Mouse (Mus musculus): ENCODE data around the gene 4930432K21Rik. TPM values are rescaled to one million over a fixed set of nuclear protein-coding genes. Genes with fewer than 3 reads are reported as not detected.
A peak's percentile ranks its signal among the peaks of the same experiment; 100 is the strongest.

4930432K21Rik gene
- polyA plus RNA-seq, 1 experiment from 2014 or later: 0.53 TPM

DNA sequence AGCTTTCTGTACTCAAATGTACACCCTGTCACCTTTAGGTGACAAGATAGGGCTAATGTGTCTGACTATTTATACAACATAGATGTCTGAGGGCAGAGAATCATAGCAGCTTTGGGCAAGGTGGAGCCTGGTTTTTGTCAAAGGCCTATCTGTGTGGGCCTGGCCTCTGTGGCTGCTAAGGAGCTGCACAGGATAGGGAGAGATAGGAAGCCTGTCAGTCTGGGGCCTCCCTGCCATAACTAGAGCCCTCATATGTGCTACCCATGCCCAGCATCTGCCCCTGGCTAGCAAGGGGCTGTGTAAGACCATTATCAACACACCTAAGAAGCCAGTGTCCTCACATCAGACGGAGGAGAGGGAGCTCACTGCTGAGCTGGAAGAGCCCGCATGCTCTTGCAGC, 19.9 kb downstream of the 4930432K21Rik start:
- Histone ChIP-seq H3K9ac (replicated peaks; ENCODE audit: low read length) (no peak overlapping the region), H3K4me2 (ENCODE audit: low read depth, low read length) (no peak overlapping the region), H3K36me3 (replicated peaks; ENCODE audit: control insufficient read depth, insufficient read depth, low read depth, low read length) (peaks cover 8% of the 10 kb centered on the region), H3K4me1 (ENCODE audit: control insufficient read depth, insufficient read depth, low read length) (no peaks in the 10 kb centered on the region), H3K27ac (replicated peaks; ENCODE audit: low read depth, low read length) (no peak overlapping the region), H3K4me3 (ENCODE audit: low read depth, low read length) (no peak overlapping the region), H3K27me3 (ENCODE audit: control insufficient read depth, insufficient read depth, low read length) (no peaks in the 10 kb centered on the region), H3K9me3 (replicated peaks; ENCODE audit: control insufficient read depth, low read length) (no peaks in the 10 kb centered on the region)
- ATAC-seq (replicated peaks; ENCODE audit: insufficient number of reproducible peaks, low FRiP score, low TSS enrichment, low read depth) (no peak), DNase-seq (ENCODE audit: low spot score) (no peak)
- WGBS: 89% methylated on average over 2 of the region's 2 CpGs

DNA sequence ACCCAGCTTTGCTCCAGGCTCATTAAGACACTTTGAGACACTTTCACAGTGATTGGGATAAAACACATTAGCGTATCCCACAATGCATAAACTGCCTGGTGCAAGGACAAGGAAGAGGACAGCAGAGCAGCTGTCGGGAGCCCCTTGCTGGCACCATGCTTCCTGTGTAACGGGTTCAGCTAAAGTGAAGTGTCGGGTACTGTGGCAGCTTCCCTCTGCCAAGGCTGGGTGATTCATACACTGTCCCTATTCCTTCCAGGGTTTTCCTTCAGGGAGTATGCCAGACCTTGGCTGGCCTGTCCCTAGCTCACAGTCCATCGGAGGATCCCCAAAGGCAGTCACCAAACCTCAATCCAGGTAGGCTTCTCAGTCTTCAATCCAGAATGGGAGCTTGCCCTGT, 22.3 kb downstream of the 4930432K21Rik start:
- Histone ChIP-seq H3K27me3 (ENCODE audit: control insufficient read depth, insufficient read depth, low read length) (no peaks in the 10 kb centered on the region), H3K27ac (replicated peaks; ENCODE audit: low read depth, low read length) (no peak overlapping the region), H3K9ac (replicated peaks; ENCODE audit: low read length) (no peak overlapping the region), H3K9me3 (replicated peaks; ENCODE audit: control insufficient read depth, low read length) (no peaks in the 10 kb centered on the region), H3K4me2 (ENCODE audit: low read depth, low read length) (no peak overlapping the region), H3K4me1 (ENCODE audit: control insufficient read depth, insufficient read depth, low read length) (no peaks in the 10 kb centered on the region), H3K4me3 (ENCODE audit: low read depth, low read length) (no peak overlapping the region), H3K36me3 (replicated peaks; ENCODE audit: control insufficient read depth, insufficient read depth, low read depth, low read length) (peaks cover 13% of the 10 kb centered on the region)
- DNase-seq (ENCODE audit: low spot score): no peak
- ATAC-seq (replicated peaks; ENCODE audit: insufficient number of reproducible peaks, low FRiP score, low TSS enrichment, low read depth): no peak
- WGBS: 88% methylated on average over 5 of the region's 5 CpGs

DNA sequence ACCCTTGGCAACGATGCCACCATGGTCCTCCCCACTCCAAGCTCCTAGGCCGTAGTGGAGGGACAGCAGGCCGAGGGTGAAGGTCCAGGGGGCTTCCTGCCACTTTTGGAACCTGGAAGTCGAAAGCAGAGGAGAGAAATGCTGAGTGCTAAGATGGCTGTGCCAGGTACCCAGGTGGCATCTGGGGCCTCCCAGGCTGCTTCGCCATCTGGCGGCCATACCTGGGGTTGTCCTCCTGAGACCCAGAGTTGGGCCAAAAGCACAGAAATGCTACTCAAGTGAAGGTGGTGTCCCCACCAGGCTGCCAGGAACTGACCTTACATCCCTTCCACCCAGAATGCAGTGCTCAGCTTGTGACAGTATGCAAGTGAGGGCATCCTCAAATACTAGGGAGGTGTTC, 26.0 kb downstream of the 4930432K21Rik start:
- peaks cover 23% of the 10 kb centered on the region for H3K36me3 ChIP-seq (replicated peaks; ENCODE audit: control insufficient read depth, insufficient read depth, low read depth, low read length)
- 80% methylated on average over 6 of the region's 6 CpGs for WGBS
- ATAC-seq (replicated peaks; ENCODE audit: insufficient number of reproducible peaks, low FRiP score, low TSS enrichment, low read depth): no peak

DNA sequence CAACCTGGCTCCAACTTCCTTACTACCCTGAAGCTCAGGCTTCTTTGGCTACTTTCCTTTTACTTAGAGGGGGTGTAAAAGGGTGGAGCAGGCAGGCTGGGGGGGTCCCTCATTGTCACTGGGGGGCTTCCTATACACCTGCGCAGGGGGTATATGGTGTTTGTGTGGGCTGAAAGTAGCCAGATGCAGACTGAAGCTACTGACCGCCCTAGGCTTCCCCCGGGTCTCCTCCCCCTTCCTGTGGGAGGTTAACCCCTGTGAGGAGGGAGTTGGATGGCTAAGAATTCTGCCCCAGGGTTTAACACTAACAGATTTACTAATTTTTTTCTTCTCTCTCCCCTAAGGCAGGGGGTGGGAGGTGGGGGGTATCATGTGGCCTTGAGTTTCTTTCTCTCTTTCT, 28.7 kb downstream of the 4930432K21Rik start:
- no peak for ATAC-seq (replicated peaks; ENCODE audit: insufficient number of reproducible peaks, low FRiP score, low TSS enrichment, low read depth)
- H3K27me3 ChIP-seq (ENCODE audit: control insufficient read depth, insufficient read depth, low read length): no peaks in the 10 kb centered on the region
- H3K4me3 ChIP-seq (ENCODE audit: low read depth, low read length): no peak overlapping the region
- peaks cover 5% of the 10 kb centered on the region for H3K4me1 ChIP-seq (ENCODE audit: control insufficient read depth, insufficient read depth, low read length)
- 22% methylated on average over 3 of the region's 3 CpGs for WGBS
- H3K36me3 ChIP-seq (replicated peaks; ENCODE audit: control insufficient read depth, insufficient read depth, low read depth, low read length): peaks cover 22% of the 10 kb centered on the region
- H3K27ac ChIP-seq (replicated peaks; ENCODE audit: low read depth, low read length): no peak overlapping the region
- no peak overlapping the region for H3K4me2 ChIP-seq (ENCODE audit: low read depth, low read length)
- no peaks in the 10 kb centered on the region for H3K9me3 ChIP-seq (replicated peaks; ENCODE audit: control insufficient read depth, low read length)
- no peak overlapping the region for H3K9ac ChIP-seq (replicated peaks; ENCODE audit: low read length)
- DNase-seq (ENCODE audit: low spot score): peak; percentile 12

More for the DNA sequence above, 26.0 kb downstream of the 4930432K21Rik start:
- H3K9ac ChIP-seq (replicated peaks; ENCODE audit: low read length): no peak overlapping the region
- no peaks in the 10 kb centered on the region; the same call in 1 of the 2 replicates for H3K4me1 ChIP-seq (ENCODE audit: control insufficient read depth, insufficient read depth, low read length)
- no peaks in the 10 kb centered on the region for H3K27me3 ChIP-seq (ENCODE audit: control insufficient read depth, insufficient read depth, low read length)
- no peaks in the 10 kb centered on the region for H3K9me3 ChIP-seq (replicated peaks; ENCODE audit: control insufficient read depth, low read length)
- no peak overlapping the region for H3K4me2 ChIP-seq (ENCODE audit: low read depth, low read length)
- H3K27ac ChIP-seq (replicated peaks; ENCODE audit: low read depth, low read length): no peak overlapping the region
- H3K4me3 ChIP-seq (ENCODE audit: low read depth, low read length): no peak overlapping the region
- no peak for DNase-seq (ENCODE audit: low spot score)

DNA sequence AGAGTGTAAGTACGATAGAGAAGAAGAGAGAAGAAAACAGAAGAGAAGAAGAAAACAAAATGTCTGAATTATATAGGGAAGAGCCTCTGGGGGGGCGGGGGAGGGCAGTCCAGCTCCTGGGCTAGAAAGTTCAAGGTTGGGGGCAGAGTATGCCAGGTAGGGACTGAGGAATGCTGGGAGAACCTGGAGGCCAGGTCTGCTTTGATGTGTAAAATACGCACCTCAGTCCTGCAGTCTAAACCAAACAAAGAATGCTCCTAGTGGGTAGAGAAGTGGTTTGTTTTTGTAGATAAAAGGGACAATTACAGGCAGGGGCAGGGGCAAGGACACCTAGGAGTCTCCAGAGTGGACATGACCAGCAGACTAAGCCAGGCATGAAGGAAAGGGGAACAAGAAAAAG, 29.6 kb downstream of the 4930432K21Rik start:
- no peak for DNase-seq (ENCODE audit: low spot score)
- WGBS: 92% methylated on average over 3 of the region's 3 CpGs
- Histone ChIP-seq H3K4me1 (ENCODE audit: control insufficient read depth, insufficient read depth, low read length) (peaks cover 5% of the 10 kb centered on the region), H3K4me3 (ENCODE audit: low read depth, low read length) (no peak overlapping the region), H3K27ac (replicated peaks; ENCODE audit: low read depth, low read length) (no peak overlapping the region), H3K36me3 (replicated peaks; ENCODE audit: control insufficient read depth, insufficient read depth, low read depth, low read length) (peaks cover 18% of the 10 kb centered on the region), H3K9ac (replicated peaks; ENCODE audit: low read length) (no peak overlapping the region), H3K27me3 (ENCODE audit: control insufficient read depth, insufficient read depth, low read length) (no peaks in the 10 kb centered on the region), H3K4me2 (ENCODE audit: low read depth, low read length) (no peak overlapping the region), H3K9me3 (replicated peaks; ENCODE audit: control insufficient read depth, low read length) (no peaks in the 10 kb centered on the region)
- no peak for ATAC-seq (replicated peaks; ENCODE audit: insufficient number of reproducible peaks, low FRiP score, low TSS enrichment, low read depth)

DNA sequence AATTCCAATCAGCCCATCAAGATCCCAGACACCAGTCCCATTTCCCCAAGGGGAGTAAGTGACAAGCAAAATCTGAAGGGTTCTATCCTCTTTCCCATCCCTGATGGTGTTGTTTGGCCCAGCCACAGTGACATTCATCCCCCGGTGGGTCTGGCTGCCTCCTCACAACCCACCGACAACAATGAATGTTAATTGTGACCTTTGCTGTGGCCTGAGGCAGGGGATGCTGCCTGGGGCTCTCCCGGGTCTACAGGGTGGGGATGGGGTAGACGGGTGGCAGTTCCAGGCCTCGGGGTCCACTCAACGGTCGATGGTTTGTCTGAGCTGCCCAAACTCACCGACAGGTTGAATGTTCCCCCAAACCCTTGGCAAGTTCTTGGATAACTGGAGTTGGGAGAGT, 30.8 kb downstream of the 4930432K21Rik start:
- no peaks in the 10 kb centered on the region for H3K27me3 ChIP-seq (ENCODE audit: control insufficient read depth, insufficient read depth, low read length)
- no peak overlapping the region for H3K4me2 ChIP-seq (ENCODE audit: low read depth, low read length)
- WGBS: 77% methylated on average over 8 of the region's 8 CpGs
- no peaks in the 10 kb centered on the region for H3K9me3 ChIP-seq (replicated peaks; ENCODE audit: control insufficient read depth, low read length)
- no peak overlapping the region for H3K9ac ChIP-seq (replicated peaks; ENCODE audit: low read length)
- no peak overlapping the region for H3K4me3 ChIP-seq (ENCODE audit: low read depth, low read length)
- no peak overlapping the region for H3K27ac ChIP-seq (replicated peaks; ENCODE audit: low read depth, low read length)
- peaks cover 12% of the 10 kb centered on the region for H3K36me3 ChIP-seq (replicated peaks; ENCODE audit: control insufficient read depth, insufficient read depth, low read depth, low read length)
- no peak for ATAC-seq (replicated peaks; ENCODE audit: insufficient number of reproducible peaks, low FRiP score, low TSS enrichment, low read depth)
- DNase-seq (ENCODE audit: low spot score): no peak
- peaks cover 9% of the 10 kb centered on the region for H3K4me1 ChIP-seq (ENCODE audit: control insufficient read depth, insufficient read depth, low read length)

DNA sequence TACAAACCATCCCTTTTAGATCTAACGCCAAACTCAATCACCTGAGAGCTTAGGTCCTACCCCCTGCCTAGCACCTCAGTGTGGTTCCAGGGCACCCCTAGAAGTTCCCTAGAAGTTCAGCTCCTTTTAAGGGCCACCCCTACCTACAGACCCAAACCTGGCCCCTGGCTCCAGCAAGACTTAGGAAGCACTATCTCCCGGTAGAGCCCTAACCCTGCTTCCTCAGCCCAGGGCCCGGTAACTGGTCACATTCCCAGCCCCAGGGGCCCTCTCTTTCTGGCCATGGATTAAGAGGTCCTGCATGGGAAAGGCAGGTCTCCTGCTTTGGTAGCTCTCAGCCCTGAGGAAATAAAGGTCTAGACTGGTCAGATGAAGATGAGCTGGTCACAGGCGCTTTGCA, 32.1 kb downstream of the 4930432K21Rik start:
- Histone ChIP-seq H3K4me1 (ENCODE audit: control insufficient read depth, insufficient read depth, low read length) (peaks cover 9% of the 10 kb centered on the region), H3K36me3 (replicated peaks; ENCODE audit: control insufficient read depth, insufficient read depth, low read depth, low read length) (peaks cover 12% of the 10 kb centered on the region), H3K27ac (replicated peaks; ENCODE audit: low read depth, low read length) (peak overlapping the region; percentile 95; the same call in 1 of the 2 replicates), H3K9me3 (replicated peaks; ENCODE audit: control insufficient read depth, low read length) (no peaks in the 10 kb centered on the region), H3K9ac (replicated peaks; ENCODE audit: low read length) (peak overlapping the region; percentile 77), H3K27me3 (ENCODE audit: control insufficient read depth, insufficient read depth, low read length) (no peaks in the 10 kb centered on the region), H3K4me2 (ENCODE audit: low read depth, low read length) (peak overlapping the region; percentile 48), H3K4me3 (ENCODE audit: low read depth, low read length) (peak overlapping the region; percentile 28)
- no peak for DNase-seq (ENCODE audit: low spot score)
- no peak; the same call in 1 of the 2 replicates for ATAC-seq (replicated peaks; ENCODE audit: insufficient number of reproducible peaks, low FRiP score, low TSS enrichment, low read depth)
- WGBS: 12% methylated on average over 4 of the region's 4 CpGs

DNA sequence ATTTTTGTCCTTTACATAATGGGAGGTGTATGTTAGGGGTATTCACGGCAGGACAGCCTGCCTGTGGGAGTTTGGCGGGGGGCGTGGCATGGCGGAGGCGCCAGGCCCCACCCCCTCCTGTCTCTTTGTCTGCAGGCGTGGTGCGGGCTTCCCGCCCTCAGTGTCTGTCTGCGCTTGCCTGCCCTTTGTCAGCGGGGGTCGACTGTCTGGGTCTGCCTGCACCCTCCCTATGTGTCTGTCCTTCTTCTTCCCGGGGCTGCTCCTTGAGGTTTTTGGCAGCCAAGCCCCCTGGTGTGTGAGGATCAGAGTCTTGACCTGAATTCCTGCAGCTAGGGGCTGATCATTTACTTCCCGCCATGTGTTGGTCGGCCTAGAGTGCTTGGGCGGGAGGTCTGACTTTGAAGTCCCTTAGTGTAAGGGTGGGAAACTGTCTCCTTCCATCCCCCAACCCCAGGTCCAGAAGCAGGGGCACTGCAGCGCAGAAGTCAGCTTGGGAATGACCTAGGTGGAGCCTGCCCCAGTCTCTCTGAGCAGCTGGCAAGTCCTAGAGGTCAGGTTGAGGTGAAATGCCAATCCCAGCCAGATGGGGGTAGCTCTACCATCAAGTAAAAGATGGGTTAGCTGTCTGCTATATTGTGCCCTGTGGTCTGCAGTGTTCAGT, 32.8 kb downstream of the 4930432K21Rik start:
- peak overlapping the region; percentile 77 for H3K9ac ChIP-seq (replicated peaks; ENCODE audit: low read length)
- H3K36me3 ChIP-seq (replicated peaks; ENCODE audit: control insufficient read depth, insufficient read depth, low read depth, low read length): peaks cover 9% of the 10 kb centered on the region
- H3K4me1 ChIP-seq (ENCODE audit: control insufficient read depth, insufficient read depth, low read length): peaks cover 9% of the 10 kb centered on the region
- peak overlapping the region; percentile 95 for H3K27ac ChIP-seq (replicated peaks; ENCODE audit: low read depth, low read length)
- H3K4me2 ChIP-seq (ENCODE audit: low read depth, low read length): peak overlapping the region; percentile 48
- no peaks in the 10 kb centered on the region for H3K27me3 ChIP-seq (ENCODE audit: control insufficient read depth, insufficient read depth, low read length)
- H3K9me3 ChIP-seq (replicated peaks; ENCODE audit: control insufficient read depth, low read length): no peaks in the 10 kb centered on the region
- ATAC-seq (replicated peaks; ENCODE audit: insufficient number of reproducible peaks, low FRiP score, low TSS enrichment, low read depth) (peak; percentile 78), DNase-seq (ENCODE audit: low spot score) (peak; percentile 86)
- H3K4me3 ChIP-seq (ENCODE audit: low read depth, low read length): peak overlapping the region; percentile 28
- WGBS: 2% methylated on average over 16 of the region's 16 CpGs

Measured in embryonic facial prominence, embryonic 11.5 days (tissue).